Mouse (Mus musculus): ENCODE measurements at regions not wholly inside any gene's neighbourhood (a gene's known extent, or its start where the extent isn't known, plus 50 kb on each side); places are given as distances from the start of the nearest gene placed in this dataset.

GRCm38 (mm10) chr13:72023666-72024065 lies 60.1 kb upstream of the Irx1 start:
- TF ChIP-seq POLR2A (IDR thresholded peaks at IDR 0.05; ENCODE audit: borderline replicate concordance, extremely low read depth, low read depth, low read length): no peak
- TF ChIP-seq CTCF (IDR thresholded peaks at IDR 0.05; ENCODE audit: insufficient read depth, low read length): no peak
